Mouse (Mus musculus) bone marrow, adult 2 months (tissue): ENCODE measurements around the gene Krtap5-2. TPM values are rescaled to one million over a fixed set of nuclear protein-coding genes. Genes with fewer than 3 reads are reported as not detected.
"Not testable (repeated sequence)": the region's sequence is repeated elsewhere in the genome, so short reads cannot be mapped to it uniquely, and the experiment has no call there.

Experiments used
- H3K27ac ChIP-seq: fragments of 200-500 bp; 2 replicates; pipeline ENCODE4 v1.5.1; 2012; ENCODE audit warnings: low read depth, mild to moderate bottlenecking, control low read depth, inconsistent platforms, low read length; ENCODE audit not compliant: control insufficient read depth, poor library complexity, insufficient read depth
- H3K4me1 ChIP-seq: fragments of 200-500 bp; 2 replicates; pipeline ENCODE4 v1.6.1; 2011; ENCODE audit warnings: low read length; ENCODE audit not compliant: control insufficient read depth, insufficient read depth
- H3K4me3 ChIP-seq: fragments of 200-500 bp; replicated peaks from 2 replicates; pipeline ENCODE3; 2011; ENCODE audit warnings: mild to moderate bottlenecking, low read depth, low read length, control low read depth; ENCODE audit not compliant: control insufficient read depth
- CTCF ChIP-seq: fragments of 200-500 bp; IDR thresholded peaks from 2 replicates; pipeline ENCODE4 v1.5.1; 2011; ENCODE audit warnings: low read length, control low read depth; ENCODE audit not compliant: control insufficient read depth, insufficient read depth
- POLR2A ChIP-seq: fragments of 200-500 bp; IDR thresholded peaks from 2 replicates; pipeline ENCODE4 v1.6.1; 2011; ENCODE audit warnings: low read depth, mild to moderate bottlenecking, control low read depth, low read length, borderline replicate concordance; ENCODE audit not compliant: control insufficient read depth
- WGBS: fragments of 180-500 bp; shearing (Covaris S2); methylation state at CpG from one replicate; pipeline ENCODE4 v1.1.7; 2018; 5-methylcytosine and 5-hydroxymethylcytosine counted together
- polyA plus RNA-seq: library from polyadenylated mRNA; stranded (reverse); fragments of >200 nt; gene quantifications from 2 replicates; pipeline ENCODE4 v1.2.4, GENCODE M21; 2011; ENCODE audit warnings: low replicate concordance; ENCODE audit not compliant: missing spikeins, insufficient read depth, insufficient read length

The Krtap5-2 gene
- polyA plus RNA-seq, 1 experiment = not detected

DNA sequence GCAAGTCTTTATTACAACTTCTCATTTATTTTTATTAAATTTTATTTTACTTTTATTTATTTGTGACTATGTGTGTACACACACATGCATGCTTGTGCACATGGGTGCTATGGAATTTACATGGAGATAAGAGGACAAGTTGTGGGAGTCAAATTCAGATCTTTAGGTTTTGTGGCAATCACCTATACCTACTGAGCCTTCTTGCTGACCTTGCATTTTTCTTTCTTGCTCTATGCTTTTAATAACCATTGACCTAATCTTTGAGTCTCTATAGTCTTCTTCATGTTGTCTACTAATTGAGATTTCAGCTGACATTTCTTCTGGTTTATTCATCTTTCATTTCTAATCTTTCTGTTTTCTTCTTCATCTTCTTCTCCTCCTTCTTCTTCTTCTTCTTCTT is 27.2 kb downstream of the Krtap5-2 start:
- H3K4me3 ChIP-seq = no peak overlapping the region
- TF ChIP-seq CTCF (no peak), POLR2A (no peak)
- H3K27ac ChIP-seq = no peak overlapping the region
- H3K4me1 ChIP-seq = no peaks in the 10 kb centered on the region

DNA sequence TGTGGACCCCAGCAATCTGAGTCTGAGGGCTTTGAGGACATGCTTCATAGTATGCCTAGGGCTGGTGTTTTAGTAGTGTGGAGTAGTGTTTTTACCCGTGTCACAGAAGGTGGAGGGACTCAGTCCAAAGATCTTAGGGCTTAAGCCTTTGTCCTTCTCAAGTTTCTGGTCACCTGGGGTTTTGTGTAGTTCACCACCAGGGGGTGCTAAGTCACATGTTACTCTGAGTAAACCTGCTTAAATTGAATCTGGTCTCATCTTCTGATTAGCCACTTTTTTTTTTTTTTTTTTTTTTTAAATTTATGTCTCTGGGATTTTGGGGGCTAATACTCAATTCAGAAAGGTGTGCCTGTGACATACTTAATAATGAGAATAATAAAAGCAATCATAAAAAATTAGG is 29.8 kb downstream of the Krtap5-2 start:
- 5% methylated on average over 1 of the region's 1 CpGs for WGBS
- Histone ChIP-seq H3K27ac (no peak overlapping the region), H3K4me1 (no peaks in the 10 kb centered on the region), H3K4me3 (no peak overlapping the region)
- TF ChIP-seq POLR2A (no peak), CTCF (no peak)

DNA sequence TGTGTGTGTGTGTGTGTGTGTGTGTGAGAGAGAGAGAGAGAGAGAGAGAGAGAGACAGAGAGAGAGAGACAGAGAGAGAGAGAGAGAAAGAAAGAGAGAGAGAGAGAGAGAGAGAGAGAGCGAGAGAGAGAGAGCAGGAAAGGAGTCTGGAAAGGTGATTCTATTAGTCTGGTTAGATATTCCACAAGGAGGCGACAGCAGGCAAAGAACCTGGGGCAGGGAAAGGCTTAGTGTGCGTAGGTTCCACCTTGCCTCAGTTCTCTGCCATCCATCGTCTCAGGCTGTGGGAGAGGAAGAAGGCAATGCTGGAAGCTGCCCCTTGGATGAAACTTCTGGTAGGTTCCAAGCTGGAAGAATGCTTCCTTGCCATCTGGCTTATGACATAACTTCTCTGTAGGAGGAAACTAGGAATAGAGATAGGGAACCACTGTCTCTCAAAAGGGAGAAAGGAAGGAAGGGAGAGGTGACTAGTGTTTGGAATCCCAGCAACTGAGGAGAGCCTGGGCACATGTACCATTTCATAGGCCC is 30.3 kb downstream of the Krtap5-2 start:
- H3K4me1 ChIP-seq = no peaks in the 10 kb centered on the region
- TF ChIP-seq POLR2A = no peak
- H3K4me3 ChIP-seq = no peak overlapping the region
- no peak overlapping the region for H3K27ac ChIP-seq
- WGBS = 71% methylated on average over 4 of the region's 4 CpGs

DNA sequence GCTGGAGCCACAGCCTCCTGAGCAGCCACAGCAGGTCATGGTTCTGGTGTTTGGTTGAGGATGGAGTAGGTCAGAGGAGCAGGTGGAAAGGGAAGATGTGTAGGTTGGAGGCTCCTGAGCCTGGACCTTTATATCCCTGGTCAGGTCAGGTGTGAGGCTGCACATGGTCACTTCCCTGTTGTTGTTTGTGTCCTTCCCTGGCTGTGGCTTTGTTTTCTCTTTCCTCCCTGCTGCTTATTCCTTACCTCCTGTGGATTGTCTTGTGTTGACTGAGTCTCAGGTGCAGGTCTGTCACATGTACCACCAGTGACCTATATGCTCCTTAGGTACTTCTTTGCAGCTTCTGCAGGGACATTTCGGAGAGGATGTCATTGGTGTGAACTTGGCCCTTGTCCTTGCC is 31.3 kb downstream of the Krtap5-2 start, which contains the start of gene Gm45337:
Gm45337 (minus strand) TSS at position 101 of the 400 bp plus-strand sequence.
- TF ChIP-seq CTCF = no peak
- no peak for TF ChIP-seq POLR2A
- 62% methylated on average over 1 of the region's 1 CpGs for WGBS
- Histone ChIP-seq H3K4me1 (no peaks in the 10 kb centered on the region), H3K4me3 (no peak within 1 kb of the TSS), H3K27ac (no peak within 1 kb of the TSS)

DNA sequence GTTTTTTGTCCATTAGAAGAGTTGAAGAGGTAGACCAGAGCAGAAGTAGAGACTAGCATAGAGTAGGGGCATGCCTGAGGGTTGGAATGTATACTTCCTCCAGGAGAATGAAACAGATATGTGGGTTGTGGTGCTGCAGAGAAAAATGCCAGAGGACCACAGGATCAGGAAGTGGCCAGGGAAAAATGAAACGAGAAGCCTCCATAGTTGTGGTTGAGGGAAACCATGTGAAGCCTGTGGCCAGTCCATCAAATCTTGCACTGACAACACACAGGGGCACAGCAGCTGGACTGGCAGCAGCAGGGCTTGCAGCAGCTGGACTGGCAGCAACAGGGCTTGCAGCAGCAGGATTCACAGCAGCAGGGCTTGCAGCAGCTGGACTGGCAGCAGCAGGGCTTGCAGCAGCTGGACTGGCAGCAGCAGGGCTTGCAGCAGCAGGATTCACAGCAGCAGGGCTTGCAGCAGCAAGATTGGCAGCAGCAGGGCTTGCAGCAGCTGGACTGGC is 32.2 kb downstream of the Krtap5-2 start:
- H3K4me3 ChIP-seq, H3K4me1 ChIP-seq, H3K27ac ChIP-seq: not testable (repeated sequence)
- WGBS = 0% methylated on average over 1 of the region's 1 CpGs

DNA sequence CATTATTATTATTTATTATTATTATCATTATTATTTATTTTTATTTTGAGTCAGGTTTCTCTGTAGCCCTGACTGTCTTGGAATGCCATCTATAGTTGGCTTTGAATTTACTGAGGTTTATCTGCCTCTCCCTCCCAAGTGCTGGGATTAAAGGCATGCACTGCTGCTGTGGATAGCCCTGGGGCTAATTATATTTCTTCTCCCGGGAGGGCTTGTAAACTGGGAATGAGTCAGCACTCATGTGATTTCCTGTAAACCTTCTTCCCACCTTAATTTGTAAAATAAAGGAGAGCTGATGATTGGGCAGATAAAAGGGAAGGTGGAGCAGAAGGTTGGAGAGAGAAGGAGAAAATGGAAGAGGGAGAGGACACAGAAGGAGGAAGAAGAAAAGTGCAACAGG is 35.1 kb downstream of the Krtap5-2 start:
- H3K4me3 ChIP-seq = no peak overlapping the region
- H3K4me1 ChIP-seq = no peaks in the 10 kb centered on the region
- TF ChIP-seq CTCF (no peak), POLR2A (no peak)
- H3K27ac ChIP-seq = no peak overlapping the region
- WGBS = 0% methylated on average over 1 of the region's 1 CpGs

DNA sequence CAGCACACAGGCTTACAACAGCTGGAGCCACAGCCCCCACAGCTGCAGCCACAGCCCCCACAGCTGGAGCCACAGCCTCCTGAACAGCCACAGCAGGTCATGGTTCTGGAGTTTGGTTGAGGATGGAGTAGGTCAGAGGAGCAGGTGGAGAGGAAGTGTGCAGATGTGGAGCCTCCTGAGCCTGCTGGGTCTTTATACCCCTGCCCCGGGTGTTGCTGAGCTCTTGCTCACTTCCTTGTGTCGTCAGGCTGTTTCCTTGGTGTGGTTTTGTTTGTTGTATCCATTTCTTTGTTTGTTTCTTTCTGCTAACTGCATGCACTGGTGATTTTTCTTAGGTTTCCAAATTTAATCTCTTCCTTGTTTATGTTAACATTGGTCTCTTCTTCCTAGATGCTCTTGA is 39.9 kb downstream of the Krtap5-2 start, which contains the start of gene Gm39115:
Gm39115 (minus strand) TSS at position 101 of the 400 bp plus-strand sequence.
- H3K4me1 ChIP-seq, H3K4me3 ChIP-seq, H3K27ac ChIP-seq: not testable (repeated sequence)
- 4% methylated on average over 2 of the region's 2 CpGs for WGBS

DNA sequence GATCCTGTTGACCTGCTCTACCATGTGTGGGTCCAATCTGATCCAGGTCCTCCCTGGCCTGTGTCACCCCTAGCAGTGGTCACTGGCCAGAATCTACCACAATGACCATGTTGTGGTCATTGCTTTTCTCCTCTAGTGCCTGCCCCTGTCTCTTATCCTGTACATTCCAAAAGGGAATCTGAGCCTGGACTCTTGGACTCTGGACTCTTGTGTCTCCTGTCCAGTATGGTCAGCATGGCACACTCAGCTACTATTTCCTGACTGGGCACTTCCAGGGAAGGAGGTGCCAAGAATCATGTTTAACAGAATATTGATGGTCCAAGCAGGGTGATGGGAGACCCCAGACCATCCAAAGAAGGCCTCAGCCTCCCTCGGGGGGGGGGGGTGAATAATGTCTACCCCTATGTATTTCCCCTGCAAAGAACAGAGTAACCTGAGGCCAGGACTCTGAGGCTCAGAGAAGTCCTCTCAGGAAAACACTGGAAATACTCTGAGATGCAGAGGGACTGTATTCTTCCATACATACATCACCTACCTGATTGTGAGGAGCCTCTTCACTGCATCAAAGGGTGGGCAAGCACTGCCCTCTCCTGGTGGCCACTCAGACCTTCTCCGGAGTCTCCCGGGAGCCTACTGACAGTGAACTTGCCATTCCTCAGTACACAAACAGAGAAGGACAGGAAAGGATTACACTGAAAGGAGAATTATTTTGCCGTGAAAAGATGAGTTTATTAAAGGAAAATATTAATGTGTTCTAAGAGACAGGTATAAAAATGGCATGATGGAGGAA is 41.4 kb downstream of the Krtap5-2 start:
- Histone ChIP-seq H3K4me1 (no peaks in the 10 kb centered on the region), H3K27ac (no peak overlapping the region), H3K4me3 (no peak overlapping the region)
- WGBS = 52% methylated on average over 4 of the region's 4 CpGs
- TF ChIP-seq POLR2A (no peak), CTCF (peak; percentile 8; the same call in 1 of the 2 replicates)

DNA sequence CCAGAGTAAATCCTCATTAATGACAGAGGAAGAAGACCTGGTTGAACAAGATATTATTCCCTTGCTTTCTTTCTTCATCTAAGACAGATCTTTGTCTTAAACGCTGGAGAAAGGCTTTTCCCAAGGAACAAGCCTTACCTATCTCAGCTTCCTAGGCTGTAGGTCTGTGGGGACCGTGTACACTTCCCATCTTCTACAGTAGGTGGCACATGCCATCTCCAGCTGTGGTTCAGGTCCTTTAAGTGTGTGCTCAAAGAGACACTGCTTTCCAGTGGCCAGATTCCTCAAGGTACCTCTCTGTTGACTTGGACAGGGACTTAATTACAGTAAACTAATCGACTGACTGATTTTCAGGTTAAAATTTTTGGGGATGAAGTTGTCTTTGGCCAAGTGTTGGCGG is 47.0 kb downstream of the Krtap5-2 start:
- TF ChIP-seq CTCF (no peak), POLR2A (no peak)

More for the DNA sequence above, 47.0 kb downstream of the Krtap5-2 start:
- 49% methylated on average over 4 of the region's 4 CpGs for WGBS
- H3K4me3 ChIP-seq = no peak overlapping the region
- no peak overlapping the region for H3K27ac ChIP-seq
- no peaks in the 10 kb centered on the region for H3K4me1 ChIP-seq

Other genes starting within 250 kb of the Krtap5-2 start
- gene Brsk2, start 226.3 kb downstream of the Krtap5-2 start, polyA plus RNA-seq = not detected in 2 replicates
- gene Mob2, start 114.9 kb downstream of the Krtap5-2 start, polyA plus RNA-seq = 28.2 and 34.3 TPM in 2 replicates
- 4.9 and 7.5 TPM in 2 replicates for gene Dusp8, start 80.2 kb downstream of the Krtap5-2 start, polyA plus RNA-seq
- gene Gm45618, start 55.3 kb downstream of the Krtap5-2 start, polyA plus RNA-seq = not detected in 2 replicates
- gene Gm39115, start 40.0 kb downstream of the Krtap5-2 start, polyA plus RNA-seq = not detected in 2 replicates
- not detected in 2 replicates for gene Gm45337, start 31.4 kb downstream of the Krtap5-2 start, polyA plus RNA-seq
- gene Gm29735, start 18.9 kb downstream of the Krtap5-2 start, polyA plus RNA-seq = not detected in 2 replicates
- gene Gm4553, start 10.3 kb downstream of the Krtap5-2 start, polyA plus RNA-seq = not detected in 2 replicates
- not detected in 2 replicates for gene Gm10153, start 14.4 kb upstream of the Krtap5-2 start, polyA plus RNA-seq
- not detected in 2 replicates for gene Krtap5-3, start 25.4 kb upstream of the Krtap5-2 start, polyA plus RNA-seq
- not detected in 2 replicates for gene Gm7579, start 35.9 kb upstream of the Krtap5-2 start, polyA plus RNA-seq
- gene Krtap5-5, start 54.0 kb upstream of the Krtap5-2 start, polyA plus RNA-seq = not detected in 2 replicates
- gene Gm40460, start 65.1 kb upstream of the Krtap5-2 start, polyA plus RNA-seq = not detected in 2 replicates
- not detected in 2 replicates for gene Gm2431, start 82.3 kb upstream of the Krtap5-2 start, polyA plus RNA-seq
- not detected in 2 replicates for gene Gm4559, start 98.4 kb upstream of the Krtap5-2 start, polyA plus RNA-seq
- gene Krtap5-1, start 121.1 kb upstream of the Krtap5-2 start, polyA plus RNA-seq = not detected in 2 replicates
- gene Krtap5-4, start 127.5 kb upstream of the Krtap5-2 start, polyA plus RNA-seq = not detected in 2 replicates
- 1.6 and 6.2 TPM in 2 replicates for gene Ifitm10, start 197.7 kb upstream of the Krtap5-2 start, polyA plus RNA-seq
- not detected in 2 replicates for gene Gm49369, start 206.7 kb upstream of the Krtap5-2 start, polyA plus RNA-seq
- 137 and 308 TPM in 2 replicates for gene Ctsd, start 212.0 kb upstream of the Krtap5-2 start, polyA plus RNA-seq